Mouse (Mus musculus): ENCODE measurements around the gene Rnf212b.

DNA sequence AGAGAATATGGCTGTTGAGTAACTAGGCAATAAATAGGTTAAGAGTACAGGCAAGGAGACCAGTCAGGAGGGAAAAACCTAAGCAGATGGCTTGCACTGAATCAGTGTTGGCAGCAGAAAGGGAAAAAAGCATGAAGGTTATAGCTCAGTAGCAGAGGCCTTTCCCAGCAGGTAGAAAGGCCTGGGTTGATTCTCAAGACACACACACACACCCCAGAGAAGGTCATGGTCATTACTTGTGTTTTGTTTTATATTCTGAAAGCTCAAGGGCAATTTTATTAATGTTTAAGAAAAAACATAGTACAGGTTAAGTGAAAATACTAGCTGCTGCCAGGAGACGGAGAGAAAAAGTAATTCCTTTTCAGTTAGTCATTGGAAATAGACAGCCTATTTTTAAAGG, 9.8 kb downstream of the Rnf212b start:
- TF ChIP-seq EP300 (IDR thresholded peaks at IDR 0.05; ENCODE audit: low read depth) (no peak), CTCF (IDR thresholded peaks at IDR 0.05; ENCODE audit: low read depth) (no peak)
